Mouse (Mus musculus) layer of hippocampus, postnatal 36 days (tissue): ENCODE measurements around the gene Sat2. TPM values are rescaled to one million over a fixed set of nuclear protein-coding genes. Genes with fewer than 3 reads are reported as not detected.

Experiments
- DNase-seq, 2 experiments: peaks; one replicate each; pipeline ENCODE4 v3.0.0; 2022
- total RNA-seq, 2 experiments: library from RNA; stranded (reverse); gene quantifications; 2 replicates each; pipeline ENCODE4 v1.2.3; 2021

The Sat2 gene
- 10 to 100 TPM; 11.7 to 13.7 TPM for total RNA-seq

GRCm38 (mm10) chr11:69621571-69622268, at the start of gene Sat2:
TSS of gene Sat2 (plus strand) at chr11:69622024.
- DNase-seq, result peak; percentile 48 to 50

- DNase-seq, result no peak
These were observed 46.6 kb upstream of the Sat2 start for GRCm38 (mm10) chr11:69575220-69575619.

GRCm38 (mm10) chr11:69576307-69576706, 45.5 kb upstream of the Sat2 start:
- DNase-seq, result no peak

GRCm38 (mm10) chr11:69578301-69578700, 43.5 kb upstream of the Sat2 start:
- DNase-seq, result no peak

- peak; percentile 97 to 99 for DNase-seq
These were observed 42.5 kb upstream of the Sat2 start for GRCm38 (mm10) chr11:69579128-69580017.

GRCm38 (mm10) chr11:69580091-69580514, 41.7 kb upstream of the Sat2 start, which contains the start of the genes Wrap53 and Trp53:
TSS of gene Wrap53 (minus strand) at chr11:69580255.
TSS of gene Trp53 (plus strand) at chr11:69580359.
- peak; percentile 87 to 89 for DNase-seq

GRCm38 (mm10) chr11:69580572-69581146, 41.2 kb upstream of the Sat2 start:
- peak in 1 of 2 experiments; percentile 25 for DNase-seq

GRCm38 (mm10) chr11:69581147-69581688, 40.6 kb upstream of the Sat2 start:
- DNase-seq, result peak; percentile 91

GRCm38 (mm10) chr11:69581814-69582213, 40.0 kb upstream of the Sat2 start:
- no peak for DNase-seq

- DNase-seq, result no peak
These were observed 39.5 kb upstream of the Sat2 start for GRCm38 (mm10) chr11:69582230-69582805.

GRCm38 (mm10) chr11:69584008-69584407, 37.8 kb upstream of the Sat2 start:
- no peak for DNase-seq

GRCm38 (mm10) chr11:69584937-69585336, 36.9 kb upstream of the Sat2 start:
- no peak for DNase-seq

GRCm38 (mm10) chr11:69585718-69586325, 36.0 kb upstream of the Sat2 start:
- no peak for DNase-seq

GRCm38 (mm10) chr11:69589207-69589834, 32.5 kb upstream of the Sat2 start:
- DNase-seq, result no peak

- DNase-seq, result no peak
These were observed 31.2 kb upstream of the Sat2 start for GRCm38 (mm10) chr11:69590622-69591021.

GRCm38 (mm10) chr11:69591424-69591823, 30.4 kb upstream of the Sat2 start:
- DNase-seq, result no peak

GRCm38 (mm10) chr11:69591899-69592637, 29.8 kb upstream of the Sat2 start:
- peak; percentile 72 to 82 for DNase-seq

GRCm38 (mm10) chr11:69592799-69593198, 29.0 kb upstream of the Sat2 start:
- no peak for DNase-seq

GRCm38 (mm10) chr11:69594853-69595252, 27.0 kb upstream of the Sat2 start:
- no peak for DNase-seq

GRCm38 (mm10) chr11:69599436-69599835, 22.4 kb upstream of the Sat2 start:
- DNase-seq, result no peak

GRCm38 (mm10) chr11:69600098-69600497, 21.7 kb upstream of the Sat2 start:
- DNase-seq, result peak; percentile 73 to 75
